Mouse (Mus musculus): ENCODE data around the gene Jam2. TPM values are rescaled to one million over a fixed set of nuclear protein-coding genes. Genes with fewer than 3 reads are reported as not detected.

The Jam2 gene
- polyA plus RNA-seq, 1 experiment: 16.6 TPM

DNA sequence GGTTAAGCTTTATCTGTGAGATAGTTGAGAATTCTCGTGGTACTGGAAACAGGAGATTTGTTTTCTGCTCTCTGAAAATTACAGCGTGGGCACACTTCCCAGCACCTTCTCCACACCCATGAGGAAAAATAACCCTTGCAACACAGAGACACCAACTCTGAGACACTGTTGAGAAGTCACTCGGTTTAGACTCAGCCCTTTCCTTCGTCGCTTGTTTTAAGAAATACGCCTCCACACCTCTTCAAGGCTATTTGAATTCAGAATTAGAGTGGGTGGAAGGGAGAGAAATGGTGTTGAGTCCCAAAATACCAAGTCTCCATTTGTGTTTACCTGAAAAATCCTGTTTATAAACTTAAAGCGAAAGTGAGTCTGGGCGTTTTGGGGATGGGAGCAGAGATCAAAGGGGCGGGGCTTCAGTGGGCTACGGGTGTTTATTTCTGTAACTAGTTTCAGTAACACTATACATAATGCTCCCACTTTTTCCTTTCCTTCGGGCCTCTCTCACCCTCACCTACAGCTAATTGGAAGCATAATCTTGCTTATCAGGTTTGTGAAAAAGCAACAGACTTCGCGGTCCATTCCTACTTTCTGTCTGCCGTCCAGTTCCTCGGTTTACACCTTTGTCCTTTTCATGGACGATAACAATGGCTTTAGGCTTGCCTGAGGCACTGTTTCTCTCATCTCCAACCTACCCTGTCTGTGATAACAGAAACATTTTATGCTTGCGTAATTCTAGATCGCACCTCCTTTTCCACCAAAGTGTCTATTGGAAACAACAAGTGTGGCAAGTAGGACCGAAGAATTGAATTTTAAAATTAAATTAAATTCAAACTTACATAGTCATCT lies 4.1 kb upstream of the Jam2 start:
- TF ChIP-seq POLR2A (IDR thresholded peaks at IDR 0.05; ENCODE audit: borderline replicate concordance, extremely low read depth, low read depth, low read length) (no peak), CTCF (IDR thresholded peaks at IDR 0.05; ENCODE audit: insufficient read depth, low read length) (no peak)
- DNase-seq: no peak
- Histone ChIP-seq H3K4me1 (ENCODE audit: control insufficient read depth, insufficient read depth, low read length) (no peaks in the 10 kb centered on the region; the same call in 1 of the 2 replicates), H3K4me3 (replicated peaks; ENCODE audit: extremely low read depth, low read depth, low read length) (no peak overlapping the region)
- WGBS: 80% methylated on average over 19 of the region's 19 CpGs

DNA sequence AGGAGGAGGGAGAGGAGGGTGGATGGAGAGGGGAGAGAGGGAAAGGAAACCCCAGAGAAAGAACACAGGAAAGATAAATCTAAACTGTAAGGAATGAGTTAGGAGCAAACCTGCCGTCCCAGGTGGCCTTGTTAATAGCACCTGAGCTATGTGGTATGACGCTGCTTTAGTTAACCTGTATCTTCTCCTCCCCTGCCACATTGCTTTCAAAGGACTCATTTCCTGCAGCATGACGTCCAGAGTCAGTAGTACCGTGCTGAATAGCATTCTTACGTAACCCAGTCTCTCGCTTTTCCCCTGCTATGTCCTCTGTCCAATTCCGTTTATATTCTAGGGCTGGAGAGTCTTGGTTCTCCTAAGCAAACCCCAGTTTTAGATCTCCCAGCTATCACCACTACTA lies 3.0 kb upstream of the Jam2 start:
- no peak for DNase-seq
- 64% methylated on average over 7 of the region's 7 CpGs for whole genome bisulfite sequencing
- TF ChIP-seq CTCF (IDR thresholded peaks at IDR 0.05; ENCODE audit: insufficient read depth, low read length) (no peak), POLR2A (IDR thresholded peaks at IDR 0.05; ENCODE audit: borderline replicate concordance, extremely low read depth, low read depth, low read length) (no peak)
- H3K4me3 ChIP-seq (replicated peaks; ENCODE audit: extremely low read depth, low read depth, low read length): no peak overlapping the region
- H3K4me1 ChIP-seq (ENCODE audit: control insufficient read depth, insufficient read depth, low read length): no peaks in the 10 kb centered on the region; the same call in 1 of the 2 replicates

DNA sequence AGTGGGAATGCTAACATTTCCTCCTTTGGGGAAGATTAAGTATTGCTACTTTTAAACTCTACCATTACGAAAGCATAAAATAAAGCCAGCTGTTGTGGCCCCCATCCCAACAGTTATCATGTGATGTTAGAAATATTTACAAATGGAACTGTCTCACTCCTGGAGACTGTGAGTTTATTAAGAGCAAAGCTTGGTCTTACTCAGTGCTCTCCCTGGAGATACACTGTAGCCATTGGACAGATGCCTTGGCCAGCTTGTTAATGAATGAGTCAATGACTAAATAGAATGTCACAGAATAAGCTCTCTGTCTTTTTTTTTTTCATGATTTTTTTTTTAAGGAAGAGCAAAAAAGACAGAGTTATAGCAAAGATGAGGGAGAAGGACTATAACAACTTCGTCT lies 2.5 kb upstream of the Jam2 start:
- no peak for DNase-seq
- Histone ChIP-seq H3K4me3 (replicated peaks; ENCODE audit: extremely low read depth, low read depth, low read length) (no peak overlapping the region), H3K4me1 (ENCODE audit: control insufficient read depth, insufficient read depth, low read length) (no peaks in the 10 kb centered on the region; the same call in 1 of the 2 replicates)
- 86% methylated on average over 2 of the region's 2 CpGs for WGBS
- TF ChIP-seq POLR2A (IDR thresholded peaks at IDR 0.05; ENCODE audit: borderline replicate concordance, extremely low read depth, low read depth, low read length) (no peak), CTCF (IDR thresholded peaks at IDR 0.05; ENCODE audit: insufficient read depth, low read length) (no peak)

DNA sequence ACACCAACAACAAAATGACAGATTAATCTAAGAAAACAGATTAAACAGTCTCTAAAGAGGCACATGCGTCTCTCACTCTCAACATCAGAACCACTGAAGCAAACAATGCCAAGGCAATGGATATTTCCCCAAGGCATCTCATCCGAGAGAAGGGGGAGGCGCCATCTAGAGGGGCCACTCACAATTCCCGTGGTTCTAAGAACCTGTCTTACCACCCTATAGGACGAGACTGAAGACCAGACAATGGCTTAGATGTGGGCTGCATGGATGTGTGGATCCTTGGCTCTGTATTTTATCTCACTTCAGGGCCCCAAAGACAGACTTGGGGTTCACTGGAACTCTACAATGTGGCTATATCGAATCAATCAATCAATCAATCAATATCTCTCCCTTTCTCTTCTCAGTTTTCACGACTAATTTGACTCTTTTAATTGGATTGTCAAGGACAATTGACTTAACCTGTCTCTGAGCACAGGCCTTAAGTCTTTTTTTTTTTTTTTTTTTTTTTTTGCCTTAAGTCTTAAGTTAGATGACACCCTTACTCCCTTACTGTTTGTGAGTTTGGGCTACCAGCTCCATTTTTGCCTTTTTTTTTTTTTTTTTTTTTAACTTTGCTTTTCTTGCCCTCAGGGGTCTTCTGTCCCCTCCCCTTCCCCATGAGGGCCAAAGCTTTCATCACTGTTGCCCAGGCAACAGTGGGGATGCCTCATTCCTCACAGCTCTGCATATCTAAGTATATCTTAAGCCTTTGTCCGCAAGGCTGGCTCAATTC lies 1.2 kb upstream of the Jam2 start:
- 46% methylated on average over 8 of the region's 8 CpGs for WGBS
- Histone ChIP-seq H3K4me1 (ENCODE audit: control insufficient read depth, insufficient read depth, low read length) (no peaks in the 10 kb centered on the region; the same call in 1 of the 2 replicates), H3K4me3 (replicated peaks; ENCODE audit: extremely low read depth, low read depth, low read length) (no peak overlapping the region)
- DNase-seq: no peak
- no peak for TF ChIP-seq CTCF (IDR thresholded peaks at IDR 0.05; ENCODE audit: insufficient read depth, low read length)
- TF ChIP-seq POLR2A (IDR thresholded peaks at IDR 0.05; ENCODE audit: borderline replicate concordance, extremely low read depth, low read depth, low read length): no peak

DNA sequence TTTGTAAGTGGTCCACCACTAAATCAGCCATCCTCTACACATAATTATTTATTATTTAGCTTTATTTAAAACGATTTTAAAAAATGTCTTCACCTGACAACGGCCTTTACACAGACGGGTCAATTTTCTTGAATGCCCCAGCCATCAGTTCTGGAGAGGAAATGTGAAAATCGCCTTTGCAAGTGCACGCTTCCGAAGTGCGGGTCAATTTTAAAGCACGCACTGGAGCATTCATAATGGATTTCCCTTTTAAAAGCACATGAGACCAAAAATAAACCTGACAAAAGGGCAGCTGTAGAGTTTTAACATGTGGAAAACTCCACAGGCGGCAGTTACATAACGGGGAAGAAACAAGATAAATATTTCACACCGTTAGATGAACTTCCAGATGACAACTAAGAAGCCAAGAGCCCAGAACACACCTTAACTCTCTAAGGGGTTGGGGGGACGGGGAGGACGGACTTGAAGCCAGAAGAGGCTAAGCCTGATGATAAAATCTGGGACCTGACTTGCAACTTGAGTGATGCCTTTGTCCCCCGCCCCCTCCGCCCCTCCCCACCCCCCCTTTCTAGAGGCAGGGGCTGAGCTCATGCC lies 558 bp upstream of the Jam2 start:
- no peak for DNase-seq
- WGBS: 3% methylated on average over 15 of the region's 15 CpGs
- Histone ChIP-seq H3K4me3 (replicated peaks; ENCODE audit: extremely low read depth, low read depth, low read length) (peak overlapping the region; percentile 76), H3K4me1 (ENCODE audit: control insufficient read depth, insufficient read depth, low read length) (no peaks in the 10 kb centered on the region; the same call in 1 of the 2 replicates)
- TF ChIP-seq CTCF (IDR thresholded peaks at IDR 0.05; ENCODE audit: insufficient read depth, low read length) (no peak), POLR2A (IDR thresholded peaks at IDR 0.05; ENCODE audit: borderline replicate concordance, extremely low read depth, low read depth, low read length) (no peak)

DNA sequence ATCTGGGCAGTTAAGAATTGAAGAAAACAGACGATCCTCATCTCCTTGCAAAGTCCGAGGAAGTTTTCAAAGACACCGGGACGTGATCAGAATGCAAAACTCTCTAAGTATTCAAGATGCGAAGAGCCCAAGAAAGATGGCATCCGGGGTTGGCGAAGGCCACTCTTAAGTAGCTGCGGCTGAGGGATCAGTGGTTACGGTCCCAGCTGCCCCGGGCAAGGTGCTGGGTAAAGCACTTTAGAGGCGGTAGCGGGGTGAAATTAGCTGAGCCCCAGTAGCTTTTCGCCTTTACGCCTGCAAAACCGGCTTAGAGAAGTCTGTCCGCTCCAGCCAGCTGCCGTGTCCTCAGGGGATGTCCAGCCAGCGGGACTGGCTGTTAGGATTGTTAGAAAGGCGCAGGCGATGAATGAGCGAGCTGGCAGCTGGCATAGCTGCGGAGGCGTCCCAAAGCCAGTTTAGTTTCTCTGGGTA lies 873 bp downstream of the Jam2 start:
- no peak for TF ChIP-seq CTCF (IDR thresholded peaks at IDR 0.05; ENCODE audit: insufficient read depth, low read length)
- TF ChIP-seq POLR2A (IDR thresholded peaks at IDR 0.05; ENCODE audit: borderline replicate concordance, extremely low read depth, low read depth, low read length): no peak
- DNase-seq: peak; percentile 32
- Histone ChIP-seq H3K4me1 (ENCODE audit: control insufficient read depth, insufficient read depth, low read length) (no peaks in the 10 kb centered on the region; the same call in 1 of the 2 replicates), H3K4me3 (replicated peaks; ENCODE audit: extremely low read depth, low read depth, low read length) (peak overlapping the region; percentile 76)
- under 1% methylated on average over 23 of the region's 23 CpGs for WGBS

DNA sequence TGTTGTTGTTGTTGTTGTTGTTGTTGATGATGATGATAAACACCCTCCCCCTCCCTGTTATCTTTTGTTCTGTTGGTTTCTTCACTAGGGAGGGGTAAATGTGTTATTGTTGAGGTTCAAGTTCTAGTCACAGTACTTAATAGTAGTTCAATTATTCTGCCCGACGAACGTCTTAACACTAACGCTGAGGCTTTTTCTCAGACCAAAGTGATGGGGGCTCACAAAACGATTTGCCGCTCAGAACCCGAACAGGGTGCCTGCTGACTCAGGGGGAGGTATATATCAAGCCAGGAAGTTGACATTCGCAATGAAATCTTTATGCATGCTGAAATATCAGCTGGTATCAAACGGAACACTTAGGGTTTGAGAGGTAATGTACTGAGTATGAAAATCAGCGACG lies 1.4 kb downstream of the Jam2 start:
- no peak for TF ChIP-seq POLR2A (IDR thresholded peaks at IDR 0.05; ENCODE audit: borderline replicate concordance, extremely low read depth, low read depth, low read length)
- TF ChIP-seq CTCF (IDR thresholded peaks at IDR 0.05; ENCODE audit: insufficient read depth, low read length): no peak
- 31% methylated on average over 11 of the region's 11 CpGs for WGBS
- Histone ChIP-seq H3K4me1 (ENCODE audit: control insufficient read depth, insufficient read depth, low read length) (no peaks in the 10 kb centered on the region; the same call in 1 of the 2 replicates), H3K4me3 (replicated peaks; ENCODE audit: extremely low read depth, low read depth, low read length) (peak overlapping the region; percentile 39)
- no peak for DNase-seq

DNA sequence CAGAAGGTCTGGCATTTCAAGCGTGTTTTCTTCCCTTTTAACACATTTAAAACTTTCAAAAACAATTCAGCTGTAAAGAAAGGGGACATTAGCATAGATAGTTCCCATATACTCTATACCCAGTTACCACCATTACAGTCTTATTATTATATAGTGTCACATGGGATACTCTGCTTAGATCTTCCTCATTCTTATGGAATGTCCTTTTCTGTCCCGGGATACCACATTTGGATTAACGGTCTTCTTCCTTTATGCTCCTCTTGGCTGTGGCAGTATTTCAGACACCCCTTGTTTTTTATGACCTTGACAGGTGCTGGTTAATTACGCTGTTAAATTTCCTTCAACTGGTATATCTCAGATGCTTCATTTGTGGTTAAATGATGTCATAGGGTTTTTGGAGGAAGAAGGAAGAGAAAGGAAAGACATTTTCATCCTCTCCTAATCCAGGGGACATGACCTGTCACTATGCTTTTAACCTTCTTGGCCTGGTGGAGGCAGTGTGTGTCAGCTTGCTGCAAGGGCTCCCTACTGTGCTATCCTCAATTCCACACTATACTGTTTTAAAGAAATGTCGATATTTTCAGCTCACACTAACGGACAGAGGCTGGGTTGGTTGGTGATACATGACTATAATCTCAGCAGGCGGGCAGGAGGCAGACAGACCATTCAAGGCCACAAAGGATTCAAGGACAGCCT lies 2.3 kb downstream of the Jam2 start:
- no peak for TF ChIP-seq POLR2A (IDR thresholded peaks at IDR 0.05; ENCODE audit: borderline replicate concordance, extremely low read depth, low read depth, low read length)
- TF ChIP-seq CTCF (IDR thresholded peaks at IDR 0.05; ENCODE audit: insufficient read depth, low read length): peak; percentile 61; the same call in 1 of the 2 replicates
- no peak overlapping the region for H3K4me3 ChIP-seq (replicated peaks; ENCODE audit: extremely low read depth, low read depth, low read length)
- no peak for DNase-seq
- H3K4me1 ChIP-seq (ENCODE audit: control insufficient read depth, insufficient read depth, low read length): no peaks in the 10 kb centered on the region; the same call in 1 of the 2 replicates
- 44% methylated on average over 7 of the region's 7 CpGs for WGBS

DNA sequence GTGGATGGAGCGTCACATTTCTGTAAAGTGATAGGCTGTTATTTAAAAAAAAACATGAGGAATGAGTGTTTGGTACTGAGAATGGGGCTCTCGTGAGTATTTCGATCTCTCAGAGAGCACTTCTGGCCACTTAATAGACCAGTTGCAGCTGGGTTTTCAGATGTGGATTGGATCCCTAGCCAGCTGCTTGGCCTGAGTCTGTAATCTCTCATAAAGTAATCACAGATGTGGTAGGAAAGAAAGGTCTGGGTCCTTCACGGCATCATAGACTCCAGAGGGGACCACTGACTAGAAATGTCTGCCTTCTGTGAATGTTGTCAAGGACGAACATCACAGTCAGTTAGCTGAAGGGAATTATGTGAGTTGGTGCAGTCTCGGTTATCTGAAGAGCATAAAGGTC lies 4.5 kb downstream of the Jam2 start:
- WGBS: 77% methylated on average over 6 of the region's 6 CpGs
- no peak overlapping the region for H3K4me3 ChIP-seq (replicated peaks; ENCODE audit: extremely low read depth, low read depth, low read length)
- H3K4me1 ChIP-seq (ENCODE audit: control insufficient read depth, insufficient read depth, low read length): peaks cover 6% of the 10 kb centered on the region
- no peak for DNase-seq
- TF ChIP-seq CTCF (IDR thresholded peaks at IDR 0.05; ENCODE audit: insufficient read depth, low read length) (no peak), POLR2A (IDR thresholded peaks at IDR 0.05; ENCODE audit: borderline replicate concordance, extremely low read depth, low read depth, low read length) (no peak)

Data from lung, adult 2 months (tissue).